Mouse (Mus musculus) yolk sac, embryonic 10.5 days (tissue): ENCODE data around the gene Lrrc58.

Source experiments
- DNase-seq: peaks from one replicate; pipeline ENCODE4 v3.0.0-alpha.2; 2017; ENCODE audit warnings: low spot score

Gene Lrrc58

DNA sequence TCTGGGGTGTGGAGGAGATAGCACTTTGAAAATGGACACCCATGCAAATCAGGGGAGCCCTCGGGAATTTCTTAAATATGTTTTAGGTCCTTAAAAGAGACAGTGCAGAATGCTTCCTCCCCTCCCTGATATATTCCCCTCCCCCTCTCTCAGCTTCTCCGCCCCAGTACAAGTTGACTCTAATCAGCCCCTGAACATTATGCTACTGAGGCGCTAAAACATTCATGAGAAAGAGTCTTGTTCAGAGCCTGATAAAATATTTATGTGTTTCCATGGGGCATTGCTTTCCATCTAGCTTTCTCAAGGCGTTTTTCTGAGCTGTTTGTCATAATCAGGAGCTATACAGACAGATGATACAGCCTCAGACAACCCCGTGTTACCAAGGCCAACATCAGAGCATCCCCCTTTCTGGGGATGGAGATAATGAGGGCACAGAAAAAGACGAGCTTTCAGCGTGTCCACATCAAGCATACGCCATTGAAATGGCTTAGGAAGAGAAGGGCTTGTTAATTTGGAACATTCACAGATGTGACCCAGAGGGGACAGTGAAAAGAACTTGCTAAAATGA is 52.7 kb downstream of the Lrrc58 start:
- no peak for DNase-seq

DNA sequence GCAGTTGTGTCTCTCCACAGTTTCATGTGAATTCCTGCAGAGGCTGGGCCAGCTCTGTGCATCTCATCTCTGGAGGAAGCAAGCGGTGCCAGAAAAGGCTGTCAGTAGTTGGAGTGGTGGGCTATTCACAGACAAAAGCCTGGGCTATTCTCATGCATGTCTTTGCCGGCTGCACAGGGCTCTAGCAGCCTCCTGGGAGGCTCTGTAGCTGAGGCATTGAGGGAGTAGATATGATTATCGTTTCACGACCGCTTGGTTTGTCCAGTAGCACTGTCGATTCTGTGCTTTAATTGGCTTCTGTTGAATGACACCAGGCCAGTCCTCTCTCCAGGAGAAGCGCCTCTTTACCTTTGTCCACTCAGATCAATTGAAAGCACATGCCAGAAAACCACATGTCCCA is 57.9 kb downstream of the Lrrc58 start:
- DNase-seq = no peak

- no peak for DNase-seq
These were observed 58.9 kb downstream of the Lrrc58 start for GRCm38 (mm10) chr16:37927117-37927516.

DNA sequence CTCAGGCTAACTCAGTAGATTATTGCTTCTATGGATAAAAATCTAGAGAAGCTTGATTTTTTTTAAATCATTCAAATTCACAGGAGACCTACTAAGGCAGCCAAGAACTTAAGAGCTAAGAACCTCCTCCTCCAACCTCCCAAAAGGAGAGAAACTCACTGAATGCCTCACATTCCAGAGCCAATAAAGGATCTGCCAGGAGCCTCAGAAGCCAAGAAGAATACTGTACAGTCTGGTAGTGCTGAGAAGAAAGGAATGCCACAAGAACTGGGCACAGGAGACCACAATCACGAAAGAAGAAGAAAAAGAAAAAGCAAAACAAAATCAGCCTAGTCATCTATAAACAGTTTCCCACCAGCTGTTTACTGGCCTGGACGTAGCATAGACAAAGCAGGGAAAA is 60.8 kb downstream of the Lrrc58 start:
- DNase-seq = no peak

GRCm38 (mm10) chr16:37929626-37930025 is 61.4 kb downstream of the Lrrc58 start:
- DNase-seq = no peak

DNA sequence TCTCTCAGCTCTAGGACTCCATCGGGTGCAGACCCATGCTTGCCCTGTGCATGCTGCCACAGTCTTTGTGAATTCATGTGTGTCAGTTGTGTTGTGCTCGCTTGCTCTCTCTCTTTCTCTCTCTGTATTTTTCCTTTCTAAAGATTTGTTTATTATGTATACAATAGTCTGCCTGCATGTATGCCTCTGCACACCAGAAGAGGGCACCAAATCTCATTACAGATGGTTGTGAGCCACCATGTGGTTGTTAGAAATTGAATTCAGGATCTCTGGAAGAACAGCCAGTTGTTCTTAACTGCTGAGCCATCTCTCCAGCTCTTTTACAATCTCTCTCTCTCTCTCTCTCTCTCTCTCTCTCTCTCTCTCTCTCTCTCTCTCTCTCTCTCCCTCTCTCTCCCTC is 66.7 kb downstream of the Lrrc58 start:
- no peak for DNase-seq

DNA sequence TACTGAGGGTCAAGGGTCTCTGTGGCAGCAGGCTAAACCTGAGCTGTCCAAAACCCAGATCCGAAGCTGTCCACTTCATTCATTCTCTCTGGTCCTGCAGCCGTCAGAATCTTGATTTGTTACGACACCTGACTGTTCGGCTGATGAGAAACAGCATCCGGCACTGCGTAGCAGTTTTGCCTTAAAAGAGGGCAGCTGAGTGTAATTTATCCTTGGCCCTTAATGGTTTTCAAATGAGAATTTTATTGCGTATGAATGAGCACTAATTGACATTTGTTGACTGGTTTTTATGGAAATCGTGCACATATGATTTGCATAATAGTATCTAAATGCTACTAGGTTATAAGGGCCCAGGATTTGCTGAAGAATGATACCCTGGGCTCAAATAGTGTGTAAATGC is 69.1 kb downstream of the Lrrc58 start:
- DNase-seq = no peak
